In genomic region chr2:152670983-152671641, GRCm38 (mm10) we compare ENCODE assay signal across 8 mouse cellular contexts. TPM values are rescaled to one million over a fixed set of nuclear protein-coding genes. Genes with fewer than 3 reads are reported as not detected.
DNase-seq lines count a peak whose midpoint lies in the region; ATAC-seq and TF ChIP-seq lines count a peak whose summit lies in the region.

No protein-coding gene starts in this region.

- peak overlapping the region; percentile 97 for H3K27ac ChIP-seq in gastrocnemius, adult 2 months
- peak overlapping the region; percentile 92 for H3K27ac ChIP-seq in heart, embryonic 16.5 days (ENCODE audit: low read length)
- H3K27ac ChIP-seq in liver, embryonic 15.5 days (replicated peaks), result peak overlapping the region; percentile 52
- peak overlapping the region; percentile 98 for H3K27ac ChIP-seq in neural tube, embryonic 15.5 days (replicated peaks)

- no peaks in the 10 kb centered on the region for H3K27me3 ChIP-seq in E14TG2a.4 (ENCODE audit: insufficient read depth, low read length)
- H3K27me3 ChIP-seq in heart, embryonic 16.5 days (ENCODE audit: control insufficient read depth, insufficient read depth, low read length), result no peaks in the 10 kb centered on the region
- peaks cover 3% of the 10 kb centered on the region; the same call in 1 of the 2 replicates for H3K27me3 ChIP-seq in liver, embryonic 15.5 days
- no peaks in the 10 kb centered on the region for H3K27me3 ChIP-seq in neural tube, embryonic 15.5 days (replicated peaks)

- peaks cover 49% of the 10 kb centered on the region for H3K36me3 ChIP-seq in E14TG2a.4 (ENCODE audit: insufficient read depth, low read length)
- peaks cover 7% of the 10 kb centered on the region; the same call in 1 of the 2 replicates for H3K36me3 ChIP-seq in heart, embryonic 16.5 days (ENCODE audit: control insufficient read depth, insufficient read depth)
- H3K36me3 ChIP-seq in liver, embryonic 15.5 days (replicated peaks), result peaks cover 19% of the 10 kb centered on the region
- peaks cover 22% of the 10 kb centered on the region for H3K36me3 ChIP-seq in neural tube, embryonic 15.5 days

- TF ChIP-seq CTCF in gastrocnemius, adult 2 months (IDR thresholded peaks at IDR 0.05), result no peak
- no peak for TF ChIP-seq CTCF in E14TG2a.4 (conservative IDR thresholded peaks at IDR 0.05; ENCODE audit: low read length)

- no peaks in the 10 kb centered on the region for H3K9me3 ChIP-seq in E14TG2a.4 (ENCODE audit: low read length)
- no peaks in the 10 kb centered on the region for H3K9me3 ChIP-seq in heart, embryonic 16.5 days (replicated peaks; ENCODE audit: control insufficient read depth, low read length)
- H3K9me3 ChIP-seq in liver, embryonic 15.5 days (replicated peaks), result no peaks in the 10 kb centered on the region
- no peaks in the 10 kb centered on the region for H3K9me3 ChIP-seq in neural tube, embryonic 15.5 days (replicated peaks)

- intact Hi-C loops in gastrocnemius, adult 2 months (cut with DNase I), result loop anchor here (10.0 kb wide), 1 partner anchor 344 kb away; the partner anchor contains the start of gene Pdrg1

- ATAC-seq in heart, embryonic 16.5 days (replicated peaks; ENCODE audit: extremely low read depth, insufficient read depth, low FRiP score), result no peak
- no peak for ATAC-seq in liver, embryonic 15.5 days (ENCODE audit: insufficient read depth)
- ATAC-seq in neural tube, embryonic 15.5 days (ENCODE audit: low FRiP score), result no peak

- peak overlapping the region; percentile 98 for H3K9ac ChIP-seq in heart, embryonic 16.5 days (ENCODE audit: low read length)
- H3K9ac ChIP-seq in liver, embryonic 15.5 days, result peak overlapping the region; percentile 74; the same call in 1 of the 2 replicates
- peak overlapping the region; percentile 99 for H3K9ac ChIP-seq in neural tube, embryonic 15.5 days (replicated peaks)

- H3K4me1 ChIP-seq in E14TG2a.4 (replicated peaks; ENCODE audit: low read depth, low read length), result peaks cover 51% of the 10 kb centered on the region
- H3K4me1 ChIP-seq in heart, embryonic 16.5 days (ENCODE audit: control insufficient read depth, insufficient read depth, low read length), result peaks cover 38% of the 10 kb centered on the region
- H3K4me1 ChIP-seq in liver, embryonic 15.5 days (replicated peaks), result peaks cover 42% of the 10 kb centered on the region
- H3K4me1 ChIP-seq in neural tube, embryonic 15.5 days, result peaks cover 52% of the 10 kb centered on the region

- 30% methylated on average over 9 of the region's 9 CpGs for WGBS in heart, embryonic 16.5 days
- WGBS in liver, embryonic 15.5 days (ENCODE audit: insufficient replicate concordance), result 9% methylated on average over 9 of the region's 9 CpGs
- 62% methylated on average over 9 of the region's 9 CpGs for whole genome bisulfite sequencing in neural tube, embryonic 15.5 days

- no peak for DNase-seq in gastrocnemius, adult 2 months
- no peak for DNase-seq in gastrocnemius, adult 8-10 months (ENCODE audit: low spot score in 2 of 2)
- DNase-seq in urinary bladder, postnatal 14 days (ENCODE audit: low spot score), result no peak
- DNase-seq in ovary, postnatal 36 days (ENCODE audit: low spot score), result no peak

- H3K4me2 ChIP-seq in heart, embryonic 16.5 days (ENCODE audit: low read depth, low read length), result peak overlapping the region; percentile 92
- peak overlapping the region; percentile 92 for H3K4me2 ChIP-seq in liver, embryonic 15.5 days
- peak overlapping the region; percentile 92 for H3K4me2 ChIP-seq in neural tube, embryonic 15.5 days

- H3K4me3 ChIP-seq in gastrocnemius, adult 2 months, result peak overlapping the region; percentile 99
- peak overlapping the region; percentile 99 for H3K4me3 ChIP-seq in E14TG2a.4 (replicated peaks; ENCODE audit: low read length)
- peak overlapping the region; percentile 98 for H3K4me3 ChIP-seq in heart, embryonic 16.5 days (ENCODE audit: low read length)
- peak overlapping the region; percentile 90 for H3K4me3 ChIP-seq in liver, embryonic 15.5 days (replicated peaks)
- peak overlapping the region; percentile 97 for H3K4me3 ChIP-seq in neural tube, embryonic 15.5 days (replicated peaks)

RNA-seq across cellular contexts. Expression of gene H13, which starts 1.9 kb away (rescaled TPM):
- 10 to 100 TPM; 32.6 to 37.3 TPM for total RNA-seq in gastrocnemius, adult 2 months (2021)
- total RNA-seq in gastrocnemius, adult 8-10 months (2022), result 10 to 100 TPM; 25.7 to 34.6 (median 28.7) TPM
- 76.4 and 81.7 TPM in 2 replicates for polyA plus RNA-seq in heart, embryonic 16.5 days (2015; fragmentation: Nextera tagmentation; extraction: Ambion mirVana)
- polyA plus RNA-seq in liver, embryonic 15.5 days (2015; fragmentation: Nextera tagmentation; extraction: Ambion mirVana), result 45.2 and 49.8 TPM in 2 replicates
- polyA plus RNA-seq in neural tube, embryonic 15.5 days (2015; fragmentation: Nextera tagmentation; extraction: Ambion mirVana), result 152 and 155 TPM in 2 replicates

RNA-seq across cellular contexts. Expression of gene Mcts2, which starts 15.7 kb away (rescaled TPM):
- total RNA-seq in gastrocnemius, adult 2 months (2021), result 10 to 100 TPM; 11.1 to 12.8 TPM
- 10 to 100 TPM; 10.2 to 12.8 (median 11.9) TPM for total RNA-seq in gastrocnemius, adult 8-10 months (2022)
- polyA plus RNA-seq in heart, embryonic 16.5 days (2015; fragmentation: Nextera tagmentation; extraction: Ambion mirVana), result 18.9 and 19.2 TPM in 2 replicates
- 12.1 and 12.4 TPM in 2 replicates for polyA plus RNA-seq in liver, embryonic 15.5 days (2015; fragmentation: Nextera tagmentation; extraction: Ambion mirVana)
- polyA plus RNA-seq in neural tube, embryonic 15.5 days (2015; fragmentation: Nextera tagmentation; extraction: Ambion mirVana), result 33.9 and 41.5 TPM in 2 replicates

RNA-seq across cellular contexts. Expression of gene Rem1, which starts 44.4 kb away (rescaled TPM):
- total RNA-seq in gastrocnemius, adult 2 months (2021), result 1 to 10 TPM; 2.4 to 3.0 TPM
- 1 to 10 TPM; 1.5 to 2.5 (median 1.7) TPM for total RNA-seq in gastrocnemius, adult 8-10 months (2022)
- 12.8 and 14.8 TPM in 2 replicates for polyA plus RNA-seq in heart, embryonic 16.5 days (2015; fragmentation: Nextera tagmentation; extraction: Ambion mirVana)
- polyA plus RNA-seq in liver, embryonic 15.5 days (2015; fragmentation: Nextera tagmentation; extraction: Ambion mirVana), result 0.58 and 1.1 TPM in 2 replicates
- polyA plus RNA-seq in neural tube, embryonic 15.5 days (2015; fragmentation: Nextera tagmentation; extraction: Ambion mirVana), result 0.50 and 3.6 TPM in 2 replicates

RNA-seq across cellular contexts. Expression of gene Defb25, which starts 48.3 kb away (rescaled TPM):
- total RNA-seq in gastrocnemius, adult 2 months (2021), result not detected
- total RNA-seq in gastrocnemius, adult 8-10 months (2022), result not detected
- 0.88 TPM in 1 of 2 replicates, not detected in the other for polyA plus RNA-seq in heart, embryonic 16.5 days (2015; fragmentation: Nextera tagmentation; extraction: Ambion mirVana)
- polyA plus RNA-seq in liver, embryonic 15.5 days (2015; fragmentation: Nextera tagmentation; extraction: Ambion mirVana), result not detected in 2 replicates
- polyA plus RNA-seq in neural tube, embryonic 15.5 days (2015; fragmentation: Nextera tagmentation; extraction: Ambion mirVana), result not detected in 2 replicates
